Mouse (Mus musculus) hematopoietic stem cell, adult 5-6 weeks (primary cell): ENCODE results near the gene Tbpl1. TPM values are rescaled to one million over a fixed set of nuclear protein-coding genes. Genes with fewer than 3 reads are reported as not detected.

Experiments
- ATAC-seq, 2 experiments: fragments of 125-278 bp in 1 of 2; replicated peaks in 1 of 2; 2 replicates each; pipeline ENCODE4 v1.8.0; 2016 to 2017; ENCODE audit warnings: inconsistent platforms in 2 of 2, mild to moderate bottlenecking in 2 of 2, moderate number of reproducible peaks in 2 of 2, low read depth in 1 of 2, moderate TSS enrichment in 1 of 2; ENCODE audit not compliant: low FRiP score in 2 of 2, poor library complexity in 2 of 2, severe bottlenecking in 2 of 2, insufficient read depth in 1 of 2, low TSS enrichment in 1 of 2
- total RNA-seq: library from RNA; stranded (forward); fragments of 172-1452, 232-1000 nt; gene quantifications from 2 replicates; pipeline ENCODE4 v1.2.3, GENCODE M21; 2017

The Tbpl1 gene
- 26.6 and 41.7 TPM in 2 replicates for total RNA-seq

DNA sequence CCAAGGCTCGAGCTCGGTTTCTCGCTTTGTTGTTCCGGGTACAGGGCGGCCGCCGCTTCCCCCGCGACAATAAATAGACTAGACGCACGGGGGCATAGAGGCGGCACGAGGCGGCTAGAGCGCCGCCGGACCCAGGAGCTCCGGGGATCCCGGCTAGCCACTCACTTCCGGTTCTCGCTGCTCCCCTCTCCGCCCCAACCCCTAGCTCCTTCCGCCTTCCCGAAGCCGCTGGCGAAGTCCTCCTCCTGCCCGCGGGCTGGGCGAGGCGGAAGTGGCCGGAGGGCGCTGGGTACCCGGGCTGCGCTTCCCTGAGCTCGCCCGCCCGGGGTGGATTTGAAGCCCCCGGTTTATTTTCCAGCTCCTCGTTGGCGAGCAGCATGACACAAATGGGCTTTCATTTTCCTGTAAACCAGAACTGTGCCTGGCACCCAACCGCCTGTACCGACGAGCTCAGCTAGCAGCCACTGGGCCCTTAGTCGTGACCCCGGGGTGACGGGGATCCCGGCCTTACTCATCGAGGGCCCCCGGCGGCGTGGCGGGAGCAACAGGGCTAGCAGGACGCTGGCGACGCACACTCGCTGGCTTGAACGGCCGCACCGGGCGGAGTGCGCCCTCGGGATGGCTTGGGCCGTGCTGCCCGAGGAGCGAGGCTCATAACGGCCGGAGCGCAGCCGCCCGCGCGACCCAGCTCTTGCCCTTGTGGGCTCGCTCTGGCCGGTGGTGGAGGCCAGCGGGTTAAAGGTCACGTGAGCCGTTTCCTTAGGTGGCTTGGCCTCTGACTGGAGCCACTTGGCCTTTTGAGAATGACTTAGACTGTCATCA is at the start of gene Tbpl1:
Tbpl1 (minus strand) TSS at position 667 of the 822 bp plus-strand sequence.
- ATAC-seq: peak; percentile 89 to 95

DNA sequence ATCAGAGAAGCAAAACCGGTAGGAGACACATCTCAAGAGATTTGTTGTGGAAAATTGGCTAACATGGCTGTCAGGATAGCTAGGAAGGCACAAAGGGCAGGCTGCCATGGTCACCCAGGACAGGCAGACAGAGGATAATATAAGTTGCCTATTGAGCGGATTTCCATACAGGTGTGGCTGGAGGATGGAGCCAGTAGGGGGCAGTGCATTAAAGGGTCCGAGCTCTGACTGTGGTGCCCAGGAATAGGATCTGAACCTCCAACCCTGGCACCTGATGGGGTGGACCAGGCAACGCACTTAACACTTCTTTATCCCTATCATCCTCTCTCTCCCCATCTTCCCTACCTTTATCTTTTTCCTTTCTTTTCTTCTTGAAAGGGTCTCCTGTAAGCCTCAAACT is 49.7 kb upstream of the Tbpl1 start:
- ATAC-seq: no peak

DNA sequence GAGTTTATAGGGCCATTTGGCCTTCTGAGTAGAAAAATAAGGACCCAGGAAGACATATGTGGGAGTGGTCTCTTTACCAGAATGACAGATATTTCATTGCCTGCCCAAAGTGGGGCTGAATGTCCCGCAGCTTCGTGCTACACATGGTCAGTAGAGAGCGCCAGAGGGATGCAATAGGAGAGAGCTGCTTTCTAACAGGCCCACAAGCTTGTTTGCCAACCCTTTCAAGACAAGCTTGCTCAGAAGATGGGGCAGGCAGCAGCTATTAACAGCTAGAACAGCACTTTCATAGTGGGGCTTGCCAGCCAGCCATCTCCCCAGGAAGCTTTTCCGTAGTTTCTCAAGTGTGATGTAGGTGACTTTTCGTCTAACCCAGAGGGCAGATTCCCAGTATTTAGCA is 46.2 kb upstream of the Tbpl1 start:
- no peak for ATAC-seq

DNA sequence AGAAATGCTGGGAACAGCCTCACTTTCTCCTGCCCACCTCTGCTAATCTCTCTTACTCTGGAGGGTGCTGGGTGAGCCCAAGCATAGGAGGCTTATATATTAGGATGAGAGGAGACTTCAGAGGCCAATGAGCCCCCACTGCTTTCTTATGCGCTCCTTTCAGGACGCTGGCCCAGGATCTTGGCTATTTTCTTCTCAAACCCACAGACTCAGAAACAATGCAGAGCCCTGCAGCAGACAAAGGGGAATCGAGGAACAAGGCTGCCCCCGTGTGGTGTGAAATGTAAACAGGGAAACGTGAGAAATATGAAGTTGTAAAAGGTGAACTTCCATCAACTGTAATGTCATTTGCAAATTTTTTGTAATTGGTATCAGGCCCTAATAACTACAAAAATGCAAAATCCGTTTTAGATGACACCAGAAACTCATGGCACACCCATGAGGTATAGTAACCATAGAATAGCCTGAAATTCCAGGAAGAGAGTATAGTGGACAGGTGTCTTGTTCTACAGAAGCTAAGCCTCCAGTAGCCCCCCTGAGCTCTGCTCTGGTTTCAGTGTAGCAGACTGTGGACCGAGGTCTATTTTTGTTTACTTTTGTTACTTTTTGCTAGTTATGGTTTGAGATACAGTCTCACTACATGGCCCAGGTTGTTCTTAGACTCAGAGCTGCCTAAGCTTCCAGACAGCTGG is 44.4 kb upstream of the Tbpl1 start:
- 0 out of 4 replicates have a peak, but pooled peaks of 1 of the 2 experiments have one; percentile 32 for ATAC-seq

DNA sequence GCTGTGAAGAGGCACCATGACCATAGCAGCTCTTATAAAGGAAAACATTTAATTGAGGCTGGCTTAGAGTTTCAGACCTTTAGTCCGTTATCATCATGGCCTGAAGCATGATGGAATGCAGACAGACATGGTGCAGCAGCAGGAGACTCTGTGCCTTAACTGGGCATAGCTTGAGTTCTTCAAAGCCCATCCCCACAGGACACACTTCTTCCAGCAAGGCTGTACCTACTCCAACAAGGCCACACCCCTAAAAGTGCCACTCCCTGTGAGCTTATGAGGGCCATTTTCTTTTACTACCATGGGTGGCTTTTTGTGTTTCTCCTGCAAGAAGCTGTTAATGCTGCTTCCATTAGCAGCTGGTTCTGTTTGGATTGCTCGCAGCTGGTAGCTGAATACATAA is 43.7 kb upstream of the Tbpl1 start:
- ATAC-seq: no peak

GRCm38 (mm10) chr10:22774626-22775025 is 42.9 kb upstream of the Tbpl1 start:
- no peak for ATAC-seq

DNA sequence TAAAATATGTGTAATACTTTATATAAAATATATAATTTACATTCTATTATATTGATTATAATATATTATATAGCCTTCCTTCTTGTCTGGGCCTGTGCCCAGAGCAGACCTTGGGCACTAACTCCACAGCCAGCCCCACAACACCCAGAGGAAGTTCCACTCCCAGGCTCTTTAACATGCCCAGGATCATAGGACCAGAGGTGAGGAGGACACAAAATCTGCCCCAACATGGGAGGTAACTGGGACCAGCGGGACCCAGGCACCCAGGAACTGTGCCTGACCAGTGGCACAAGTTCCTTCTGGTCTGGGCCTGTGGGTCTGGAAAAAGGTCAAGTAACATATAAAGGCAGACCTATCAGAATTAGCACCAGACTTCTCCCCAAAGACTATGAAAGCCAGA is 22.5 kb upstream of the Tbpl1 start:
- ATAC-seq: no peak

GRCm38 (mm10) chr10:22751175-22751682 is 19.5 kb upstream of the Tbpl1 start:
- no peak for ATAC-seq

DNA sequence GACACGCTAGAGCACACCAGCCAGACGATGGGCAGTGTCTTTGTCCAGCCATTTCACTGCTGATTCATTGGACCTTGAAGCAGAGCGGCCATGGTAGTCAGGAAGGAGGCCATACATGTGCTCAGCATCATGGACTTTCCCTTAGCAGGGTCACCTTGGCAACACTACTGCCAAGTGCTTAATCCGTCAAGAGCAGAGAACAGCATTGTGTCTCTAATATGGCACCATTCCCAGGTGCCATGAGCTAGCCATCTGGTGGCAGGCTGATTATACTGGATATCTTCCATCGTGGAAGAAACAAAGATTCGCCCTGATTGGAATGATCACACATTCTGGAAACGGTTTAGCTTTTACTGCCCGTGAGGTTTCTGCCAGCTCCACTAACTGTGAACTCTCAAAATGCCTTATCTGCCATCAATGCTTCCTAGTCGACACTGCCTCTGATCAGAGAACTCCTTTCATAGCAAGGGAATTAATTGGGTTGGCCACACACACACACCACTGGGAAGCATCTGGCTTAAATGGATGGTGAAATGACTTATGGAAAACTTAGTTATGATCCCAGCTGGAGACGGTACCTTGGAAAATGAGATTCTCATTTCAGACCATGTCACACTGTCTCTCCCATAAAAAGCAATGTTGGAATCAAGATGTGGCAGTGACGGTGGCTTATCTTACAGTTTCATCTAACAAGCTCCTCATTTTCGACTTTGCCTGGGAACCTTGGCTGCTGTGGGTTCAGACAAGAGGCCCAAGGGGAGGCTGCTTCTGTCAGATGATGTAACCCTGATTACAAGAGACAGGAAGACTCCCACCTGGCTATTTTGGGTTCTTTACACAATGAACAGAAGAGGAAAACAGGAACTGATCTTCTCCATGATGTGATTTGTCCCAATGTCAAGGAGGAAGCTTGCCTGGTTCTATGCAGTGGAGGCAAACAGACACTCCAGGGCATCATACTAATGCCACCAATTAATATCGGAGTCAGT is 14.9 kb upstream of the Tbpl1 start:
- ATAC-seq: no peak

DNA sequence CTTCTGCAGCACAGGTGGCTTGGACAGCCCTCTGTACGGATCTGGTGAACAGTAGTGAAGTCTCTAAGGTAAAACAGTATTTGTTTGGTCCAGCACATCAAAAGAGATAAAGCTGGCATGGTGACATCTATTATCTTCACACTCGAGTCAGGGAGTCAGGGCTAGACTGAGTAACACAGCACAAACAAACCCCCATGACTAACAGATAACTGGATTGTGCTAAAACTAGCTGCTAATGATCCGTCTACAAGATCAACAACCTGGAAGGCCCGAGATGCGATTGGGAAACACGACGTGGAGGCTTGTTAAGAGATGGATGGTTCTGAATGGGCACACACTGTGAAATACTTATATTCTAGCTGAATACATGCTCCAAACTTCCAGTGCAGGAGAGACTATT is 14.2 kb upstream of the Tbpl1 start:
- ATAC-seq: no peak

- peak; percentile 55 to 68 for ATAC-seq
Observed at GRCm38 (mm10) chr10:22732181-22732580, 443 bp upstream of the Tbpl1 start.

DNA sequence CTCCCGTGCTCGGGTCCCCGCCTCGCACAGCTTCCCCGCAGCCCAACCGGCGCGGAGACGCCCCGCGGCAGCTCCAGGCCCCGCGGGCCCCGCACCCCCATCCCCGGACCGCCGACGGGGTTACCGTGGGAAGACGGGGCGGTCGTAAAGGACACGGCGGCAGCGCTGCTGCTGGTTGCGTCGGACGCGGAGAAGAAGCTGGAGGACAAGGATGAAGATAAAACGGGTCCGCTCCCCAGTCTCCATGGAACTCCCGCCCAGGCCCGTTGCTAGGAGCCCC is 806 bp downstream of the Tbpl1 start:
- peak in 1 of 2 experiments; percentile 37; a peak in 2 of 4 replicates for ATAC-seq

GRCm38 (mm10) chr10:22730266-22730991 is 1.3 kb downstream of the Tbpl1 start:
- ATAC-seq: no peak

- no peak for ATAC-seq
Observed at GRCm38 (mm10) chr10:22728257-22728656, 3.5 kb downstream of the Tbpl1 start.

- no peak for ATAC-seq
Observed at GRCm38 (mm10) chr10:22726295-22726694, 5.4 kb downstream of the Tbpl1 start.

DNA sequence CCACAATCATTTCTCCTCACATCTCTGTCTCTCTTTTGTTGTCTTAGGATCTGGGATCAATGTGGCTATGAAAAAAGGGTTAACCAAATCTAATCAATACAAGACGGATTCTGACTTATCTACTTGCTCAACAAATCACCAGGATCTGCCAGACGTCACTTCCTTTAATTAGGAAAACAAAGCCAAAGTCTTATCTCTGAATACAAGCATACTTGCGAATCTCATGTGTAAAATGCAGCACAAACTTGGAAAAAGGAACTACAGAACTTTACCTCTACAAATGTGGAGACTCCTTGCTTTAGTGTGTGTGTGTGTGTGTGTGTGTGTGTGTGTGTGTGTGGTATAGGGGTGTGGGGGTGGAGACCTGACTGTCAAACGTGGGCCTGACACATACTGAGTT is 6.6 kb downstream of the Tbpl1 start:
- ATAC-seq: no peak
